In the genomic region with DNA sequence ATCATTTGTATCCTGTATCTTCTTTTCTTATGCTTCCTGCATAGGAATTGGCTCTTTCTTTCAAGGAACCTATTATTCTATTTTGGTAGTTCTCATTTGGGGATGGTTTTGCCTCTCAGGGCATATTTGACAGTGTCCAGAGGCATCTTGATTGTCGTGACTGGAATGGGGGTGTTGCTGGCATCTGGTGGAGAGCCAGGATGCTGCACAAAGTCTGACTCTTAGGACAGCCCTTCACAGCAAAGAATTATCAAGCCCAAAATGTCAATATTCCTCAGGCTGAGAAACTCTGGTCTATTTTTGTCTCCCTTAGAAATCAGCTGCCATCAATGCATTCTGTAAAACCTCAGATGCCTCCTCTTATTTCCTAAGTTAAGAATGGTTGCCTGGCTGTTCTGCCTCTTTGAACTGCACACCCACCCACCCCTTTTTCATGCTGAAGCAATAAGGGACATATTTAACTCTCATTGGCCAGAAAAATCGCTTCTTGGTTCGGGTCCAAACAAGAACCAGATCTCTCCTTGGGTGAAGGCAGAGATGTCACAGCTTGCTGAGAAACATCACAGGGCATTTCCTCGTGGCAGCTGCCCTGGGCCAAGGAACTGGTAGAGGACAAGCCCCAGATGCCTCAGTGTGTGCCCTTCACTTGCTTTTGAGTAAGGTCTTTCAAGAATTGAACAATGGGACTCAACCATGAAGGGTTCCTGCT, we compare ENCODE assay signal across 19 mouse cellular contexts.
DNase-seq lines count a peak whose midpoint lies in the region; ATAC-seq and TF ChIP-seq lines count a peak whose summit lies in the region.
"Had no signal": no experiment of that assay in that cellular context is flagged by ENCODE, and none has a peak within 500 bp of the region (broad histone marks: within the 10 kb centered on the region; RNA-seq: fewer than 3 reads in every experiment).

No protein-coding gene starts in this region.

- ATAC-seq in heart, embryonic 13.5 days (ENCODE audit: extremely low read depth, insufficient number of reproducible peaks, low FRiP score, low TSS enrichment) = no peak
- ATAC-seq in heart, embryonic 12.5 days (ENCODE audit: insufficient number of reproducible peaks, low FRiP score) = no peak
- ATAC-seq in lung, embryonic 16.5 days (ENCODE audit: low read depth) = peak; percentile 78
- ATAC-seq in stomach, postnatal 0 days (ENCODE audit: low FRiP score, low TSS enrichment) = no peak
- ATAC-seq: forebrain, embryonic 16.5 days; liver, postnatal 0 days; midbrain, embryonic 13.5 days had no signal

- TF ChIP-seq POLR2A in lung, adult 2 months (IDR thresholded peaks at IDR 0.05; ENCODE audit: borderline replicate concordance, extremely low read depth, low read depth, low read length) = no peak

- H3K4me1 ChIP-seq in heart, embryonic 13.5 days = peaks cover 28% of the 10 kb centered on the region
- peaks cover 23% of the 10 kb centered on the region for H3K4me1 ChIP-seq in heart, embryonic 12.5 days (replicated peaks)
- no peaks in the 10 kb centered on the region for H3K4me1 ChIP-seq in lung, adult 2 months (ENCODE audit: control insufficient read depth, insufficient read depth, low read length)
- H3K4me1 ChIP-seq in lung, embryonic 16.5 days (replicated peaks; ENCODE audit: control insufficient read depth, insufficient read depth, low read length) = peaks cover 2% of the 10 kb centered on the region; the same call in 1 of the 2 replicates
- no peaks in the 10 kb centered on the region for H3K4me1 ChIP-seq in stomach, postnatal 0 days (replicated peaks; ENCODE audit: control insufficient read depth, insufficient read depth)
- H3K4me1 ChIP-seq: midbrain, embryonic 13.5 days had no signal

- peak overlapping the region; percentile 57 for H3K27ac ChIP-seq in heart, embryonic 13.5 days (replicated peaks)
- no peak overlapping the region for H3K27ac ChIP-seq in heart, embryonic 12.5 days (ENCODE audit: poor library complexity, severe bottlenecking)
- peak overlapping the region; percentile 33 for H3K27ac ChIP-seq in lung, embryonic 16.5 days (ENCODE audit: low read length)
- no peak overlapping the region for H3K27ac ChIP-seq in stomach, postnatal 0 days (replicated peaks)
- H3K27ac ChIP-seq in gastrocnemius, adult 2 months = no peak overlapping the region
- H3K27ac ChIP-seq: kidney, embryonic 15.5 days; left cerebral cortex, adult 2 months; limb, embryonic 15.5 days; midbrain, embryonic 13.5 days had no signal

- TF ChIP-seq EP300 in stomach, postnatal 0 days (optimal IDR thresholded peaks at IDR 0.05) = no peak

- TF ChIP-seq CTCF in lung, adult 2 months (IDR thresholded peaks at IDR 0.05; ENCODE audit: insufficient read depth, low read length) = no peak
- peak; percentile 26; the same call in 1 of the 2 replicates for TF ChIP-seq CTCF in stomach, postnatal 0 days (IDR thresholded peaks at IDR 0.05; ENCODE audit: low read depth)
- no peak for TF ChIP-seq CTCF in gastrocnemius, adult 2 months (IDR thresholded peaks at IDR 0.05)

- no peak overlapping the region for H3K4me3 ChIP-seq in heart, embryonic 13.5 days
- no peak overlapping the region for H3K4me3 ChIP-seq in heart, embryonic 12.5 days
- H3K4me3 ChIP-seq in lung, adult 2 months (replicated peaks; ENCODE audit: extremely low read depth, low read depth, low read length) = no peak overlapping the region
- H3K4me3 ChIP-seq in lung, embryonic 16.5 days (ENCODE audit: low read length) = no peak overlapping the region
- H3K4me3 ChIP-seq in stomach, postnatal 0 days (ENCODE audit: low read depth, low read length) = no peak overlapping the region
- no peak overlapping the region for H3K4me3 ChIP-seq in gastrocnemius, adult 2 months
- H3K4me3 ChIP-seq: kidney, embryonic 15.5 days; left cerebral cortex, adult 2 months; limb, embryonic 15.5 days; midbrain, embryonic 13.5 days had no signal

- H3K27me3 ChIP-seq in heart, embryonic 13.5 days (replicated peaks) = no peaks in the 10 kb centered on the region; the same call in none of the 2 replicates
- 0 out of 2 replicates have a peak, but pooled peaks cover 9% of the 10 kb centered on the region for H3K27me3 ChIP-seq in heart, embryonic 12.5 days (replicated peaks)
- H3K27me3 ChIP-seq in lung, embryonic 16.5 days (ENCODE audit: control insufficient read depth, insufficient read depth, low read depth, low read length) = no peaks in the 10 kb centered on the region
- H3K27me3 ChIP-seq in stomach, postnatal 0 days (ENCODE audit: control insufficient read depth, insufficient read depth, low read length) = no peaks in the 10 kb centered on the region
- H3K27me3 ChIP-seq: kidney, embryonic 15.5 days; midbrain, embryonic 13.5 days had no signal

- 47% methylated on average over 4 of the region's 4 CpGs for WGBS in heart, embryonic 13.5 days
- WGBS in heart, embryonic 12.5 days = 53% methylated on average over 4 of the region's 4 CpGs
- 72% methylated on average over 4 of the region's 4 CpGs for WGBS in lung, adult 2 months
- WGBS in lung, embryonic 16.5 days = 53% methylated on average over 4 of the region's 4 CpGs
- WGBS in stomach, postnatal 0 days = 62% methylated on average over 4 of the region's 4 CpGs

- intact Hi-C loops in gastrocnemius, adult 2 months (cut with DNase I) = no loop called here

- no peak overlapping the region for H3K4me2 ChIP-seq in heart, embryonic 13.5 days
- no peak overlapping the region for H3K4me2 ChIP-seq in heart, embryonic 12.5 days
- no peak overlapping the region for H3K4me2 ChIP-seq in lung, embryonic 16.5 days (ENCODE audit: low read depth, low read length)
- no peak overlapping the region for H3K4me2 ChIP-seq in stomach, postnatal 0 days (replicated peaks; ENCODE audit: low read depth)
- H3K4me2 ChIP-seq: kidney, embryonic 15.5 days; limb, embryonic 15.5 days; midbrain, embryonic 13.5 days had no signal

- H3K36me3 ChIP-seq in heart, embryonic 13.5 days = no peaks in the 10 kb centered on the region
- H3K36me3 ChIP-seq in heart, embryonic 12.5 days = no peaks in the 10 kb centered on the region
- no peaks in the 10 kb centered on the region for H3K36me3 ChIP-seq in lung, embryonic 16.5 days (ENCODE audit: control insufficient read depth, insufficient read depth, low read length)
- no peaks in the 10 kb centered on the region for H3K36me3 ChIP-seq in stomach, postnatal 0 days (ENCODE audit: control insufficient read depth, insufficient read depth, low read length)
- H3K36me3 ChIP-seq: G1E; kidney, embryonic 15.5 days; limb, embryonic 15.5 days; midbrain, embryonic 13.5 days had no signal

- H3K9me3 ChIP-seq in heart, embryonic 13.5 days = no peaks in the 10 kb centered on the region
- no peaks in the 10 kb centered on the region for H3K9me3 ChIP-seq in heart, embryonic 12.5 days (replicated peaks)
- no peaks in the 10 kb centered on the region for H3K9me3 ChIP-seq in lung, embryonic 16.5 days (ENCODE audit: control insufficient read depth, low read length)
- H3K9me3 ChIP-seq in stomach, postnatal 0 days (ENCODE audit: control insufficient read depth, low read length) = no peaks in the 10 kb centered on the region
- H3K9me3 ChIP-seq: kidney, embryonic 15.5 days; limb, embryonic 15.5 days; midbrain, embryonic 13.5 days had no signal

- peak; percentile 23 to 46 for DNase-seq in lung, adult 18-20 months
- DNase-seq in lung, adult 2 months = no peak
- DNase-seq in stomach, postnatal 0 days (ENCODE audit: low spot score) = no peak
- no peak for DNase-seq in gastrocnemius, adult 2 months
- DNase-seq: adrenal gland, adult 2 months; cerebellum, adult 2 months; gastrocnemius, postnatal 14 days; heart, postnatal 36 days; liver, postnatal 0 days; thymus, adult 18-20 months had no signal

- no peak overlapping the region for H3K9ac ChIP-seq in heart, embryonic 13.5 days
- no peak overlapping the region for H3K9ac ChIP-seq in heart, embryonic 12.5 days
- H3K9ac ChIP-seq in lung, embryonic 16.5 days (ENCODE audit: low read length) = no peak overlapping the region
- H3K9ac ChIP-seq in stomach, postnatal 0 days (ENCODE audit: low read length) = no peak overlapping the region
- H3K9ac ChIP-seq: kidney, embryonic 15.5 days; limb, embryonic 15.5 days; liver, postnatal 0 days; midbrain, embryonic 13.5 days had no signal

Comparison
In these comparisons a context has a peak if more than half of its experiments do, and no peak if none do; other contexts are left out.
1. H3K27ac ChIP-seq: peak in heart, embryonic 13.5 days (single experiment) and lung, embryonic 16.5 days (single experiment); none in heart, embryonic 12.5 days (single experiment), stomach, postnatal 0 days (single experiment) and gastrocnemius, adult 2 months (single experiment).
2. DNase-seq: peak in lung, adult 18-20 months (2 of 2); none in lung, adult 2 months (single experiment), stomach, postnatal 0 days (single experiment) and gastrocnemius, adult 2 months (single experiment).